Mouse (Mus musculus) kidney, postnatal 0 days (tissue): Measurements from ENCODE around the gene Hist1h4a. TPM values are rescaled to one million over a fixed set of nuclear protein-coding genes. Genes with fewer than 3 reads are reported as not detected.
"Not testable (repeated sequence)": the region's sequence is repeated elsewhere in the genome, so short reads cannot be mapped to it uniquely, and the experiment has no call there.

Source experiments
- ATAC-seq: fragments of 200-750 bp; cut with Nextera tagmentation; replicated peaks from 2 replicates; pipeline ENCODE4 v1.8.0; 2017; ENCODE audit warnings: low read depth, moderate number of reproducible peaks, moderate TSS enrichment, moderate library complexity; ENCODE audit not compliant: low FRiP score
- DNase-seq: peaks from one replicate; pipeline ENCODE4 v3.0.0-alpha.2; 2016; ENCODE audit warnings: low spot score
- H3K27ac ChIP-seq: fragments of 300-500 bp; sonication (generic); 2 replicates; pipeline ENCODE4 v1.5.1; 2014; ENCODE audit warnings: mild to moderate bottlenecking
- H3K27me3 ChIP-seq: fragments of 300-500 bp; sonication (generic); 2 replicates; pipeline ENCODE4 v1.6.1; 2014; ENCODE audit warnings: low read length, mixed read lengths; ENCODE audit not compliant: insufficient read depth
- H3K36me3 ChIP-seq: fragments of 300-500 bp; sonication (generic); 2 replicates; pipeline ENCODE4 v1.6.1; 2014; ENCODE audit warnings: low read length, mixed read lengths; ENCODE audit not compliant: insufficient read depth
- H3K4me1 ChIP-seq: fragments of 300-500 bp; sonication (generic); replicated peaks from 2 replicates; pipeline ENCODE4 v1.6.1; 2014; ENCODE audit warnings: antibody characterized with exemption, low read length, mixed read lengths; ENCODE audit not compliant: insufficient read depth
- H3K4me2 ChIP-seq: fragments of 300-500 bp; sonication (generic); 2 replicates; pipeline ENCODE4 v1.6.1; 2014; ENCODE audit warnings: mild to moderate bottlenecking, low read length, moderate library complexity, mixed read lengths
- H3K4me3 ChIP-seq: fragments of 300-500 bp; sonication (generic); replicated peaks from 2 replicates; pipeline ENCODE4 v1.5.1; 2014; ENCODE audit warnings: low read depth, low read length
- H3K9ac ChIP-seq: fragments of 300-500 bp; sonication (generic); 2 replicates; pipeline ENCODE4 v1.6.1; 2014; ENCODE audit warnings: low read depth, low read length
- H3K9me3 ChIP-seq: fragments of 300-500 bp; sonication (generic); replicated peaks from 2 replicates; pipeline ENCODE4 v1.6.1; 2016; ENCODE audit warnings: low read length, inconsistent platforms, mixed read lengths
- CTCF ChIP-seq: IDR thresholded peaks from 2 replicates; pipeline ENCODE4 v1.5.1; 2016; ENCODE audit warnings: antibody characterized with exemption, low read depth, mild to moderate bottlenecking, moderate library complexity
- WGBS: fragments of 180-500 bp; shearing (Covaris S2); extraction: QIAGEN DNeasy Blood & Tissue Kit; methylation state at CpG from one replicate; pipeline ENCODE4 v1.1.7; 2014; 5-methylcytosine and 5-hydroxymethylcytosine counted together
- polyA plus RNA-seq: library from polyadenylated mRNA; unstranded; fragments of >200 nt; fragmentation: Nextera tagmentation; extraction: Ambion mirVana; gene quantifications from 2 replicates; pipeline ENCODE4 v1.2.1, GENCODE M21; 2015

The Hist1h4a gene
- polyA plus RNA-seq, 1 experiment from 2014 or later: not detected

DNA sequence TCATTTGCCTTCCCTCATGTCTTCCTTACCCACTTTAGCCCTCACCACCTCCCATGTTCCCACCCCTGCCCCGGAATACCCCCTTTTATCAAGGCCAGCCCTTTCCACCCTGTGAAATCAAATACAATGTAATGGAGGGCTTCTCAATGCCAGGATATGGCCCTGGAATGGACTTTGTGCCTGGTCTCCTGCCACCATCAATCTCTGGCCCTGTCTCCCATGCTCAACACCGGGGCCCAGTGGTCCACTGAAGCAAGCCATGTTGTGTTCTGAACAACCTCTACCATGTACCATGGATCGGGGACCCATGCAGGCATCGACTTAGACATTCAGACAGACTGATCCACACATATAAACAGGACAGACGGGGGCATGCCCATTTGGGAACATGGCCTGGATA lies 31.3 kb downstream of the Hist1h4a start:
- Histone ChIP-seq H3K27me3 (no peaks in the 10 kb centered on the region), H3K36me3 (no peaks in the 10 kb centered on the region), H3K4me3 (no peak overlapping the region), H3K9me3 (no peaks in the 10 kb centered on the region), H3K4me2 (no peak overlapping the region), H3K4me1 (no peaks in the 10 kb centered on the region), H3K27ac (no peak overlapping the region), H3K9ac (no peak overlapping the region)
- WGBS: 95% methylated on average over 5 of the region's 5 CpGs
- DNase-seq: no peak
- no peak for ATAC-seq
- TF ChIP-seq CTCF: no peak

DNA sequence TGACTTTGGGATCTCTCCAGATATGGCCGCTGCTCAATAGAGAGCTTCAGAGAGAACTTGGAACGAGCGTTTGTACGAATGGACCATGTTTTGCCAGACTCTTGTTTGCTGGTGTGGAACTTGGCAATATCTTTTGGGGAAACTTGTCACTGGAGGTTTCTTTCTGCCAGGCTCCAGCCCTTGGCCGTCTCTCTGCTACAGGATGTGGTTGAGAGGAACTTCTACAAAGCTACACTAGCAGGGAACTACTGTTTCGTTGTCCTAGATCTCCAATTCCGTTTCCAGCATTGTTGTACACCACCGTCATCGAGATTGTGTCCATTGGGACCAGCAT lies 31.9 kb downstream of the Hist1h4a start:
- Histone ChIP-seq H3K9me3 (no peaks in the 10 kb centered on the region), H3K4me1 (no peaks in the 10 kb centered on the region), H3K36me3 (no peaks in the 10 kb centered on the region), H3K4me2 (no peak overlapping the region), H3K4me3 (no peak overlapping the region), H3K9ac (no peak overlapping the region), H3K27ac (no peak overlapping the region), H3K27me3 (no peaks in the 10 kb centered on the region)
- ATAC-seq (no peak), DNase-seq (no peak)
- 91% methylated on average over 9 of the region's 9 CpGs for WGBS
- no peak for TF ChIP-seq CTCF

DNA sequence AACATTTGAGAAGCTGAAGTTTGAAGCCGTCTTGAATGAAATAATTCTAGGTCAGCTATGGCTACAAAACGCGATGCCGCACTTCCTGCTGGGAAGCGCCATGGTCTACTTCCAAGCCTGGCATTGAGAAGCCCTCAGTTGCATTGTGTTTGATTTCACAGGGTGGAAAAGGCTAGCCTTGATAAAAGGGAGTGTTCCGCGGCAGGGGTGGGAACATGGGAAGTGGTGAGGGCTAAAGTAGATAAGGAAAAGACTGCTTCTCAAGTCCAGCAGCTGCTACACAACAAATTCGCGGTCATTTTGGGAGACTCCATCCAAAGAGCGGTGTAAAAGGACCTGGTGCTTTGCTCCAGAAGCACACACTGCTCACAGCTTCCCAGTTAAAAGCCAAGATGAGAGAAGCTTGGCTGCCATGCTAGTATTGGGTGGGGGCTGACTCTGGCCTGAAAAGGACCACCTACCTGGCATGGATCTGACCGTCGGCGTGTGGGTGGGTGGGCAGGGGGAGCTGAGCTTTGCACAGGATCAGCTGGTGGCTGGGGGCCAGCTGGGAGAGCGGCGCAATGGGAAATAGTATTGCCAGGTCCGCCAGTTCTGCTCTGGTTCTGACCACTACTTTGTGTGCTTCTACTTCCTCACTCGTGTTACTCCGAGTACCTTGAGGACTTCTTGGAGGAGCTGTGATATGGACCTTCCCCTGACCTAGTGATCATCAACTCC lies 32.4 kb downstream of the Hist1h4a start:
- DNase-seq (no peak), ATAC-seq (no peak)
- Histone ChIP-seq H3K27me3 (no peaks in the 10 kb centered on the region), H3K9ac (no peak overlapping the region), H3K4me2 (no peak overlapping the region), H3K27ac (no peak overlapping the region), H3K9me3 (no peaks in the 10 kb centered on the region), H3K4me3 (no peak overlapping the region), H3K36me3 (no peaks in the 10 kb centered on the region), H3K4me1 (no peaks in the 10 kb centered on the region)
- WGBS: 92% methylated on average over 18 of the region's 18 CpGs
- TF ChIP-seq CTCF: no peak

DNA sequence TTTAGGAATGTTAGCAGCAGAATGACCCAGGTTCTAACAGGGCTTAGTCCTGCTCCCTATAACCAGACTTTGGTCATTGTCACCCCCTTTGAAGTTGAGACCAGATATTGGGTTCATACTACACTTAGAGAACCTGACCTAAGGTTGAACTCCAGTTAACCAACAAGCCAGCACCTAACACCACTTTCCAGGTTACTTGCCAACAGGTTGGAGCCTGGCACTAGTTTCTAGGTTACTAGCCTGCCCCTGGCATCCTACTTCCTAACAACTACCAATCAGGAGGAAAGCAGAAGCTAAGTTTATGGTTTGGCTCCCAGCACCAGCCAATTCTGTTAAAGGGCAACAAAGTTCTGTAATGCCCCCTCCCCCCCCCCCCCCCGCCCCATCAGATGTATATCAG lies 35.8 kb downstream of the Hist1h4a start:
- H3K27me3 ChIP-seq: no peaks in the 10 kb centered on the region
- TF ChIP-seq CTCF: no peak
- ATAC-seq (no peak), DNase-seq (no peak)
- no peaks in the 10 kb centered on the region for H3K4me1 ChIP-seq
- H3K27ac ChIP-seq: no peak overlapping the region
- no peaks in the 10 kb centered on the region for H3K36me3 ChIP-seq
- no peaks in the 10 kb centered on the region for H3K9me3 ChIP-seq
- no peak overlapping the region for H3K9ac ChIP-seq
- H3K4me3 ChIP-seq: no peak overlapping the region
- no peak overlapping the region for H3K4me2 ChIP-seq
- 60% methylated on average over 1 of the region's 1 CpGs for WGBS

DNA sequence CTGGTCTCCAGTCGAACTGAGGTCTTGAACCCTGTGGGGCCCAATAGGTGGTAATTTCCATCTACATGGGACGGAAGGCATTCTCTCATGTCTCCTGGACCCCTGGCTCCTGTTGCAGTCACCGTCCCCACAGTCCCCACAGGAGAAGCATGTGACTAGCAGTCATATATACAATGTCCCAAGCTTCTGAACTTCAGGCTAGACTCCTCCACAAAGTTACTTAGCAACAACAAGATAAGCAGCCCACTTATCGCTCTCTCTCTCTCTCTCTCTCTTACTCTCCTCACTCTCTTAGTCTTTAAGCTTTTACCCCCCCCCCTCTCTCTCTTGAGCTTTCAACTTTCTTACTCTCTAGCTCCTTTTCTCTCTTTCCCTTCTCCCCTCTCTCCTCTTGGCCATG lies 36.8 kb downstream of the Hist1h4a start:
- no peaks in the 10 kb centered on the region for H3K27me3 ChIP-seq
- no peaks in the 10 kb centered on the region for H3K36me3 ChIP-seq
- no peaks in the 10 kb centered on the region for H3K4me1 ChIP-seq
- no peak overlapping the region for H3K4me3 ChIP-seq
- ATAC-seq: no peak
- DNase-seq: no peak
- H3K9ac ChIP-seq: no peak overlapping the region
- no peak overlapping the region for H3K27ac ChIP-seq
- 73% methylated on average over 4 of the region's 4 CpGs for WGBS
- H3K9me3 ChIP-seq: no peaks in the 10 kb centered on the region
- no peak for TF ChIP-seq CTCF
- no peak overlapping the region for H3K4me2 ChIP-seq

DNA sequence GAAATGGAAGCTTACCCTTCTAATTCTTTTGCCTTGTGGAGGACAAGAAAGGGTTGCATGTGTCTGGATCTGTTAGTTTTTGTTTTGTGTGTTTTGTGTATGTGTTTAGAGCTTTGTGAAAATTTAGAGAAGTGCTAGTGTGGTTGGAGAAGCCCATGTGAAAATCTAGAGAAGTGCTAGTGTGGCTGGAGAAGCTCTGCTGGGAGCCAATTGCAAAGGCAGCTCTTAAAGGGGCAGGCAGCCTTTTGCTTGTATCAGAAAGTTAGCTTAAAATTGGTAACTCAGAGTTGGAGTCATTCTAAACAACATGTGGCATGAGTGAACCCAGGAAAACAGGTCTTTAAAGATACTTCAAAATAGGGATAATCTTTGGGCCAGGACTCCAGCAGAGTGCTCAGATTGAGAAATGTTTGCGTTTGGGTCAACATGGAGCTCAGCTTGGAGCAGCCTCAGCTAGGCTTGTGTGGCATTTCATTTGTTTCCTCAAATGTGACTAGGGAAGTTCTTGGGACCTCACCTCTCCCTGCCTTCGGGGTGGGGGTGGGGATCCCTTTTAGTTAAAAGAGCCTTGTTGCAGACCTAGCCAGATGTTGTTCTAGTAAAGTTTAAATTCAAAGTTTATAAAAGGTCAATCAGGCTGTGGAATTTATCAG lies 43.3 kb downstream of the Hist1h4a start:
- H3K36me3 ChIP-seq, H3K9ac ChIP-seq, H3K4me1 ChIP-seq, H3K4me2 ChIP-seq, ATAC-seq, H3K4me3 ChIP-seq, H3K9me3 ChIP-seq, H3K27ac ChIP-seq, DNase-seq, H3K27me3 ChIP-seq: not testable (repeated sequence)
- WGBS: 28% methylated on average over 2 of the region's 2 CpGs
